Mouse (Mus musculus) thymus, postnatal 10 days (tissue): ENCODE results near the gene Gm20605.

ENCODE experiments used
- DNase-seq, 2 experiments: peaks; one replicate each; pipeline ENCODE4 v3.0.0; 2021; ENCODE audit warnings: low spot score in 2 of 2

The Gm20605 gene

GRCm38 (mm10) chr5:137686127-137686790, 57.3 kb downstream of the Gm20605 start:
- peak in 1 of 2 experiments; percentile 52 for DNase-seq

DNA sequence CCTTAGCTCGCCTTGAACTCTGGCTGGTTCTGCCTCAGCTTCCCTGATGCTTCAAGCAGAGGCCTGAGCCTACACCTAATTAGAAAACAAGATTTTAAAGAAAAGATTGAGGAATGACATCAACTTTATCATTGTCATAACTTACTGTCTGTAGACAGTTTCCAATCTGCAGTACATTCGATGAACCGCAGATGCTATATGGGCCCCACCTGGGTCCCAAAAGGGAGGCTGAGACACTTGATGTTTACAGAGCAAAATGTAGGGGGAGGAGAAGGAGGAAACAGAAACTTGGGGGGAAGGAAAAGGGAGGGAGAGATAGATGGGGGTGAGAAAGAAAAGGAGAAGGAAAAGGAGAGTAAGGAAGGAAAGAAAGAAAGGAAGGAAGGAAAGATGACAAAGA, 61.0 kb downstream of the Gm20605 start:
- peak; percentile 48 to 60 for DNase-seq

GRCm38 (mm10) chr5:137690531-137690930, 61.6 kb downstream of the Gm20605 start:
- no peak for DNase-seq

DNA sequence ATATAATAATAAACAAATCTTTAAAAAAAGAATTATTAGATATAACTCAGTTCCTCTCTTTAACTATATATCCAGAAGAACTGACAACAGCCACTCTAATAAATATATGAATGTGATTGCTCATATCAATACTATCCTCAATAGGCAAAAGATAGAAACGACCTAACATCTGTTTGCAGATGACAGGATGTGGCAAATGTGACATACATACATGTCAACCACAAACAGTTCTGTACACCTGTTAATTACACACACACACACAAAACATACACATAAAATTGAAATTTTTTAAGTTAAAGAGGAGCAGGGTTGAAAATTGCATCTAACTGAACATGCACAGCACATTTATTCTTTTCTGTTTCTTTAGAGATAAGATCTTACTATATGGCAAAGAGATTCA, 62.9 kb downstream of the Gm20605 start:
- DNase-seq = no peak
